Mouse (Mus musculus) embryonic facial prominence, embryonic 13.5 days (tissue): ENCODE measurements at regions not wholly inside any gene's neighbourhood (a gene's known extent, or its start where the extent isn't known, plus 50 kb on each side); places are given as distances from the start of the nearest gene placed in this dataset.

Source experiments
- ATAC-seq: fragments of 200-750 bp; cut with Nextera tagmentation; 2 replicates; pipeline ENCODE4 v1.8.0; 2017; ENCODE audit warnings: low read depth; ENCODE audit not compliant: insufficient number of reproducible peaks, insufficient read depth, low FRiP score, low TSS enrichment
- H3K27ac ChIP-seq: fragments of 300-500 bp; sonication (generic); 2 replicates; pipeline ENCODE4 v1.5.1; 2015; ENCODE audit warnings: moderate library complexity, mild to moderate bottlenecking, inconsistent platforms
- H3K27me3 ChIP-seq: fragments of 300-500 bp; sonication (generic); 2 replicates; pipeline ENCODE4 v1.6.1; 2015; ENCODE audit warnings: mild to moderate bottlenecking, inconsistent platforms
- H3K36me3 ChIP-seq: fragments of 300-500 bp; sonication (generic); 2 replicates; pipeline ENCODE4 v1.6.1; 2015; ENCODE audit warnings: mild to moderate bottlenecking, inconsistent platforms
- H3K4me1 ChIP-seq: fragments of 300-500 bp; sonication (generic); 2 replicates; pipeline ENCODE4 v1.6.1; 2015; ENCODE audit warnings: inconsistent platforms
- H3K4me2 ChIP-seq: fragments of 300-500 bp; sonication (generic); 2 replicates; pipeline ENCODE4 v1.6.1; 2015; ENCODE audit warnings: moderate library complexity, mild to moderate bottlenecking, inconsistent platforms
- H3K4me3 ChIP-seq: fragments of 300-500 bp; sonication (generic); 2 replicates; pipeline ENCODE4 v1.5.1; 2015; ENCODE audit warnings: mild to moderate bottlenecking, inconsistent platforms
- H3K9ac ChIP-seq: fragments of 300-500 bp; sonication (generic); 2 replicates; pipeline ENCODE4 v1.6.1; 2015; ENCODE audit warnings: mild to moderate bottlenecking, inconsistent platforms
- H3K9me3 ChIP-seq: fragments of 300-500 bp; sonication (generic); 2 replicates; pipeline ENCODE4 v1.6.1; 2016; ENCODE audit warnings: inconsistent platforms
- WGBS: fragments of 180-500 bp; shearing (Covaris S2); methylation state at CpG from one replicate; pipeline ENCODE4 v1.1.7; 2015; ENCODE audit warnings: mixed read lengths; 5-methylcytosine and 5-hydroxymethylcytosine counted together

GRCm38 (mm10) chr11:111281237-111282160 is 215.5 kb downstream of the Kcnj2 start:
- no peaks in the 10 kb centered on the region for H3K9me3 ChIP-seq
- no peak overlapping the region for H3K4me2 ChIP-seq
- H3K9ac ChIP-seq: no peak overlapping the region
- WGBS: 47% methylated on average over 7 of the region's 7 CpGs
- no peaks in the 10 kb centered on the region for H3K4me1 ChIP-seq
- H3K27ac ChIP-seq: no peak overlapping the region
- no peaks in the 10 kb centered on the region for H3K27me3 ChIP-seq
- no peak overlapping the region for H3K4me3 ChIP-seq
- H3K36me3 ChIP-seq: no peaks in the 10 kb centered on the region
- ATAC-seq: no peak

GRCm38 (mm10) chr11:111282283-111282682 is 216.3 kb downstream of the Kcnj2 start:
- no peak overlapping the region for H3K4me2 ChIP-seq
- H3K36me3 ChIP-seq: no peaks in the 10 kb centered on the region
- 52% methylated on average over 2 of the region's 2 CpGs for WGBS
- no peaks in the 10 kb centered on the region for H3K9me3 ChIP-seq
- H3K27me3 ChIP-seq: no peaks in the 10 kb centered on the region
- H3K4me3 ChIP-seq: no peak overlapping the region
- H3K9ac ChIP-seq: no peak overlapping the region
- no peak for ATAC-seq
- H3K4me1 ChIP-seq: no peaks in the 10 kb centered on the region
- H3K27ac ChIP-seq: no peak overlapping the region

GRCm38 (mm10) chr11:111290537-111290936 is 224.6 kb downstream of the Kcnj2 start:
- H3K4me3 ChIP-seq: no peak overlapping the region
- no peak for ATAC-seq
- no peaks in the 10 kb centered on the region for H3K9me3 ChIP-seq
- H3K4me2 ChIP-seq: no peak overlapping the region
- H3K4me1 ChIP-seq: no peaks in the 10 kb centered on the region
- H3K27ac ChIP-seq: no peak overlapping the region
- H3K27me3 ChIP-seq: no peaks in the 10 kb centered on the region; the same call in 1 of the 2 replicates
- no peak overlapping the region for H3K9ac ChIP-seq
- no peaks in the 10 kb centered on the region for H3K36me3 ChIP-seq

GRCm38 (mm10) chr11:111296309-111296721 is 230.4 kb downstream of the Kcnj2 start:
- H3K4me2 ChIP-seq: peak overlapping the region; percentile 7; the same call in 1 of the 2 replicates
- H3K27ac ChIP-seq: no peak overlapping the region
- H3K9me3 ChIP-seq: no peaks in the 10 kb centered on the region
- WGBS: 35% methylated on average over 9 of the region's 9 CpGs
- H3K27me3 ChIP-seq: peaks cover 8% of the 10 kb centered on the region; the same call in 1 of the 2 replicates
- H3K36me3 ChIP-seq: no peaks in the 10 kb centered on the region
- no peak overlapping the region for H3K9ac ChIP-seq
- no peak overlapping the region for H3K4me3 ChIP-seq
- ATAC-seq: no peak
- no peaks in the 10 kb centered on the region for H3K4me1 ChIP-seq

DNA sequence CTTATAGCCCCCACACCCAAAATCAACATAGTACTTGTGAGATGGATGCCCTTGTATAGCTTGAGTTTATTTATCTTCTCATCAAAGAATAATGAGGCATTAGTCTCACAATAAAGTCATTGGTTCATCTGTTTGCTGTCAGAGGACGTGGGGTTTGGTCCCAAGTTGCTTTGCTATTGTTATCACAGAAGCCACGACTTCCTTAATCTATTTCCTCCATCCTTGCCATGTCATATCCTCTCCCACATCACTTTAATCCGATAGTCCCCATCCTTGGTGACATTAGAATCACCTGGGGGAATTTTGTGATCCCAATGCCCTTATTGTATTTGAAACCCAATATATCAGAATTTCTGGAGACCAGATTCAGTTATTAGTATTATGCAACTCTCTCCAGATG is 246.8 kb downstream of the Kcnj2 start:
- H3K9me3 ChIP-seq: no peaks in the 10 kb centered on the region
- H3K4me1 ChIP-seq: no peaks in the 10 kb centered on the region
- no peaks in the 10 kb centered on the region for H3K36me3 ChIP-seq
- H3K4me3 ChIP-seq: no peak overlapping the region
- H3K27ac ChIP-seq: no peak overlapping the region
- H3K9ac ChIP-seq: no peak overlapping the region
- H3K27me3 ChIP-seq: no peaks in the 10 kb centered on the region
- ATAC-seq: no peak
- 51% methylated on average over 3 of the region's 3 CpGs for WGBS
- no peak overlapping the region for H3K4me2 ChIP-seq

DNA sequence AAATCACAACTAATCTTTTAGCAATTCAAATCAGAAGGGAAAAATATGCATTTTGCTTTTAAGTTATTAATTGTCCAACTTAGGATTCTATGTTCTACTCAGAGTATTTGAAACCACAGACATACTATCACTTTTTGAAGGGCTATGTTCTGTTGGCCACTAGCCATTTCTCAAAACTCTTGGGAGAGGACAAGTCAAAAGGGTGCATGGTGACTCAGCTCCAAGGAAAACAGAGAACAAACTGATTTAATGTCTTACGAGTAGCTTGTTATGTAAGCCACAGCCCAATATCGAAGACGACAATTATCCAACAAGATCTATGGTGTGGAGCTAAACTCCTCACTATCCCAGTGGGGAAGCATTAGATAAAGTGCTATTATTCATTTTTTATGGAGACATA is 247.6 kb downstream of the Kcnj2 start:
- Histone ChIP-seq H3K9ac (no peak overlapping the region), H3K4me3 (no peak overlapping the region), H3K36me3 (no peaks in the 10 kb centered on the region), H3K9me3 (no peaks in the 10 kb centered on the region), H3K4me1 (no peaks in the 10 kb centered on the region), H3K4me2 (no peak overlapping the region), H3K27me3 (no peaks in the 10 kb centered on the region), H3K27ac (no peak overlapping the region)
- ATAC-seq: no peak
- WGBS: 84% methylated on average over 3 of the region's 3 CpGs

DNA sequence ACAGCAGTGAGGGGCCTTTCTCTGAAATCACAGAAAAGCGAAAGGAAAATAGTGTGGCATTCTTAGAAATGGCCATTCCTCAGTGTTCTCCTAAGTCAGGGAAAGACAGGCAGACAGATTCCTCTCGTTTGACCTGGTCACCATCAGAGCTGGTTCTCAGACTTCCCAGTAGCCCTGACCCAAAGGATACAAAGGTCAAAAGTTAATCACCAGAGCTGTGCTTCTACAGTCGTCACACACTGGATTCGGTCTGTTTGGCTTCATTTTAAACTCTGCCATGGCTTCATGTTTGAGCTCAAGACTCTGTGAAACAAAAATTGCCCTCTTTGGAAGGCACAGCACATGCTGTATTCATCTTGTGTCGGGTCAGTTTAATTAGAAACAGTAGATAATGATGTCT is 255.6 kb downstream of the Kcnj2 start:
- Histone ChIP-seq H3K36me3 (no peaks in the 10 kb centered on the region), H3K4me1 (no peaks in the 10 kb centered on the region), H3K9ac (no peak overlapping the region), H3K27ac (no peak overlapping the region), H3K4me3 (no peak overlapping the region), H3K9me3 (no peaks in the 10 kb centered on the region), H3K27me3 (no peaks in the 10 kb centered on the region), H3K4me2 (no peak overlapping the region)
- 33% methylated on average over 5 of the region's 5 CpGs for WGBS
- no peak for ATAC-seq

GRCm38 (mm10) chr11:111324453-111325010 is 258.6 kb downstream of the Kcnj2 start:
- no peak overlapping the region for H3K27ac ChIP-seq
- no peaks in the 10 kb centered on the region for H3K27me3 ChIP-seq
- no peak for ATAC-seq
- no peaks in the 10 kb centered on the region for H3K36me3 ChIP-seq
- H3K4me2 ChIP-seq: no peak overlapping the region
- no peak overlapping the region for H3K4me3 ChIP-seq
- no peak overlapping the region for H3K9ac ChIP-seq
- WGBS: 50% methylated on average over 5 of the region's 5 CpGs
- no peaks in the 10 kb centered on the region for H3K9me3 ChIP-seq
- H3K4me1 ChIP-seq: no peaks in the 10 kb centered on the region

- Histone ChIP-seq H3K9me3 (no peaks in the 10 kb centered on the region), H3K27me3 (no peaks in the 10 kb centered on the region), H3K4me1 (no peaks in the 10 kb centered on the region), H3K4me3 (no peak overlapping the region), H3K36me3 (no peaks in the 10 kb centered on the region), H3K4me2 (no peak overlapping the region), H3K27ac (no peak overlapping the region), H3K9ac (no peak overlapping the region)
- no peak for ATAC-seq
- WGBS: 82% methylated on average over 3 of the region's 3 CpGs
Observed at GRCm38 (mm10) chr11:111326915-111327314, 261.0 kb downstream of the Kcnj2 start.

- Histone ChIP-seq H3K9me3 (no peaks in the 10 kb centered on the region), H3K9ac (no peak overlapping the region), H3K4me2 (no peak overlapping the region), H3K4me1 (no peaks in the 10 kb centered on the region), H3K27me3 (no peaks in the 10 kb centered on the region), H3K27ac (no peak overlapping the region), H3K4me3 (no peak overlapping the region), H3K36me3 (no peaks in the 10 kb centered on the region)
- no peak for ATAC-seq
- 71% methylated on average over 1 of the region's 1 CpGs for WGBS
Observed at GRCm38 (mm10) chr11:111328258-111328657, 262.3 kb downstream of the Kcnj2 start.

DNA sequence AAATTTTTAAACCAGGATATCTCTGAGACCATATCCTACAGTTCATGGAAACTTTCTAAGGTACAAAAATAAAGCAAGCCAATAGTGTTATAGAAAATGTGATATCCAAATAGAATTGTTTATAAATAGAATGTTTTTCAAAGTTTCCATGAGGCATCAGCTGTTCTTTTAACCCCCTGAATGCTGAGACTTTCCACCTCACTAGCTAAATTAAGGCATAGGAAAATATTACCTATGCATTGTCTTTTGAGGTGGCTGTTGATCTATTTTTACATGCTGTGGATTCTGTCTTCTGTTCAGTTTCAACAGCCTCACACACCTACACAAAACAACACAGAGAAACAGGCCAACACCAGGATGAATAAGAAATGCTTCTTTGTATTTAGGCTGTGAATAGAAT is 265.6 kb downstream of the Kcnj2 start:
- no peaks in the 10 kb centered on the region for H3K9me3 ChIP-seq
- no peak overlapping the region for H3K4me2 ChIP-seq
- no peak overlapping the region for H3K27ac ChIP-seq
- H3K36me3 ChIP-seq: no peaks in the 10 kb centered on the region
- no peak overlapping the region for H3K4me3 ChIP-seq
- H3K9ac ChIP-seq: no peak overlapping the region
- no peaks in the 10 kb centered on the region for H3K27me3 ChIP-seq
- ATAC-seq: no peak
- H3K4me1 ChIP-seq: no peaks in the 10 kb centered on the region

GRCm38 (mm10) chr11:111333021-111333420 is 267.1 kb downstream of the Kcnj2 start:
- Histone ChIP-seq H3K9me3 (no peaks in the 10 kb centered on the region), H3K4me3 (no peak overlapping the region), H3K4me1 (no peaks in the 10 kb centered on the region), H3K27ac (no peak overlapping the region), H3K9ac (no peak overlapping the region), H3K27me3 (no peaks in the 10 kb centered on the region), H3K4me2 (no peak overlapping the region), H3K36me3 (no peaks in the 10 kb centered on the region)
- WGBS: 82% methylated on average over 3 of the region's 3 CpGs
- ATAC-seq: no peak
